Mouse (Mus musculus) heart, embryonic 13.5 days (tissue): ENCODE measurements around the gene Polr2j. TPM values are rescaled to one million over a fixed set of nuclear protein-coding genes. Genes with fewer than 3 reads are reported as not detected.

Source experiments
- ATAC-seq: fragments of 200-750 bp; cut with Nextera tagmentation; 2 replicates; pipeline ENCODE4 v1.8.0; 2017; ENCODE audit warnings: moderate TSS enrichment; ENCODE audit not compliant: insufficient number of reproducible peaks, low FRiP score, low TSS enrichment; ENCODE audit errors: extremely low read depth
- H3K27ac ChIP-seq: fragments of 300-500 bp; sonication (generic); replicated peaks from 2 replicates; pipeline ENCODE4 v1.5.1; 2015; ENCODE audit warnings: moderate library complexity, mild to moderate bottlenecking, inconsistent platforms
- H3K27me3 ChIP-seq: fragments of 300-500 bp; sonication (generic); replicated peaks from 2 replicates; pipeline ENCODE4 v1.6.1; 2015; ENCODE audit warnings: mild to moderate bottlenecking, inconsistent platforms
- H3K36me3 ChIP-seq: fragments of 300-500 bp; sonication (generic); 2 replicates; pipeline ENCODE4 v1.6.1; 2015; ENCODE audit warnings: mild to moderate bottlenecking, inconsistent platforms
- H3K4me1 ChIP-seq: fragments of 300-500 bp; sonication (generic); 2 replicates; pipeline ENCODE4 v1.6.1; 2015; ENCODE audit warnings: inconsistent platforms
- H3K4me2 ChIP-seq: fragments of 300-500 bp; sonication (generic); 2 replicates; pipeline ENCODE4 v1.6.1; 2015; ENCODE audit warnings: inconsistent platforms, mild to moderate bottlenecking, moderate library complexity
- H3K4me3 ChIP-seq: fragments of 300-500 bp; sonication (generic); 2 replicates; pipeline ENCODE4 v1.5.1; 2015; ENCODE audit warnings: moderate library complexity, mild to moderate bottlenecking, inconsistent platforms
- H3K9ac ChIP-seq: fragments of 300-500 bp; sonication (generic); 2 replicates; pipeline ENCODE4 v1.6.1; 2015; ENCODE audit warnings: inconsistent platforms, mild to moderate bottlenecking, moderate library complexity
- H3K9me3 ChIP-seq: fragments of 300-500 bp; sonication (generic); 2 replicates; pipeline ENCODE4 v1.6.1; 2016; ENCODE audit warnings: inconsistent platforms
- WGBS: fragments of 180-500 bp; shearing (Covaris S2); methylation state at CpG from one replicate; pipeline ENCODE4 v1.1.7; 2015; ENCODE audit warnings: mixed read lengths; 5-methylcytosine and 5-hydroxymethylcytosine counted together
- polyA plus RNA-seq: library from polyadenylated mRNA; unstranded; fragments of >200 nt; fragmentation: Nextera tagmentation; extraction: Ambion mirVana; gene quantifications from 2 replicates; pipeline ENCODE4 v1.2.1, GENCODE M21; 2015

Polr2j gene
- polyA plus RNA-seq: 139 and 175 TPM in 2 replicates

DNA sequence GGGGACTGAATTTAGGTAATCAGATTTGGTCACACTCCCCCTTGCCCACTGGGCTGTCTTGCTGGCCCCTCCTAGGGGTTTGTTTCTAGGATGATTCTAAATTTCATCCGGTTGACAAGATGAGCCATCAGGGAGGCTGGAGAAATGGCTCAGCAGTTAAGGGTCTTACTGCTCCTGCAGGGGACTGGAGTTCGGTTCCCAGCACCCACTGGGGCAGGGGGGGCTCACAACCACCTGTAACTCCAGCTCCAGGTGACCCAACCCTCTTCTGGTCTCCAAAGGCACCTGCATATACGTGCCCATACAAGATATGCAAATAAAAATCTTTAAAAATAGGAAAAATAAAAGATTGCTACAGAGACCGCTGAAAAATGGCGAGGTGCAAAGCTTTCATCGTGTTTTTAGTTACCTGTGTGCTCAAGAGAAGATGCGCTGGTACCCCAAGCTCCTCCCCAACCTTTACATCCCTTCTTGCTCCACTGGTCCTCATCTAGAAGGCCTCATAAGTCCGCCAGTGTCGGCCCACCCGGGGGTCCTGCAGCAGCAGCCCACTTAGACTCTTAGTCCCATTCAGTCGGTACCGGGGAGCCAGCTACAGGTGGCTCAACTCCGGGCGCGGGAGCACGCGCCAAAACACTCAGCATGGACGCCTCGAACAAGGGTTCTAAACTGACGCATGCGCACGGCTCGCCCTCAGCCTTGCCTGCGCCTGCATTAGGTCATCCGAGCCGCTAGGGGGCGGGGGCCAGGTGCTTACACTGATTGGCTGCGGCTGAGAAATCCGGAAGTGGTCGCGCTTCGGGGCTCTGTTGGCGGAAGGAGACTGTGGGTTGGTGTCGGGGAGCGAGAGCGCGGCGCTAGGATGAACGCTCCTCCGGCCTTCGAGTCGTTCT, at the start of gene Polr2j:
Polr2j (plus strand) TSS at position 741 of the 893 bp plus-strand sequence.
- Histone ChIP-seq H3K27me3 (0 out of 2 replicates have a peak, but pooled peaks cover 4% of the 10 kb centered on the region), H3K4me3 (peak within 1 kb of the TSS; percentile 99), H3K36me3 (peaks cover 24% of the 10 kb centered on the region), H3K4me1 (peaks cover 22% of the 10 kb centered on the region), H3K27ac (peak within 1 kb of the TSS; percentile 55; the same call in 1 of the 2 replicates), H3K4me2 (peak within 1 kb of the TSS; percentile 98), H3K9me3 (no peaks in the 10 kb centered on the region), H3K9ac (peak within 1 kb of the TSS; percentile 95)
- WGBS: 3% methylated on average over 42 of the region's 42 CpGs
- ATAC-seq: peak; percentile 89

DNA sequence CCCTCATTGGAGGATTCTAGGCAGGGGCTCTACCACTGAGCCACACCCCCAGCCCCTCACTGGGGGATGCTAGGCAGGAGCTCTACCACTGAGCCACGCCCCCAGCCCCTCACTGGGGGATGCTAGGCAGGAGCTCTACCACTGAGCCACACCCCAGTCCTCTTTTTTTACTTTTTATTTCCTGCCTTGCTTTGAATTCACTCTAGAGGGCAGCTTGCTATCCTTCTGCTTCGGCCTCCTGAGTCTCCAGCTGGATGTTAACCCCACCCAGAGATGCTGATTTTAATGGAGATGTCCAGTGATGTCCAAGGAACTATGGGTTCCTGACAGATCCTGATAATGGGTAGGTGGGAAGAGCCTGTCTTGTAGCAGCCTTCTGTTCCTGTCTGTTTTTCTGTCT, 47.0 kb upstream of the Polr2j start:
- no peak for ATAC-seq
- Histone ChIP-seq H3K9ac (no peak overlapping the region), H3K4me2 (no peak overlapping the region), H3K4me3 (no peak overlapping the region), H3K36me3 (no peaks in the 10 kb centered on the region), H3K9me3 (no peaks in the 10 kb centered on the region), H3K27ac (no peak overlapping the region), H3K27me3 (peaks cover 18% of the 10 kb centered on the region), H3K4me1 (peaks cover 4% of the 10 kb centered on the region; the same call in 1 of the 2 replicates)
- WGBS: 72% methylated on average over 2 of the region's 2 CpGs

DNA sequence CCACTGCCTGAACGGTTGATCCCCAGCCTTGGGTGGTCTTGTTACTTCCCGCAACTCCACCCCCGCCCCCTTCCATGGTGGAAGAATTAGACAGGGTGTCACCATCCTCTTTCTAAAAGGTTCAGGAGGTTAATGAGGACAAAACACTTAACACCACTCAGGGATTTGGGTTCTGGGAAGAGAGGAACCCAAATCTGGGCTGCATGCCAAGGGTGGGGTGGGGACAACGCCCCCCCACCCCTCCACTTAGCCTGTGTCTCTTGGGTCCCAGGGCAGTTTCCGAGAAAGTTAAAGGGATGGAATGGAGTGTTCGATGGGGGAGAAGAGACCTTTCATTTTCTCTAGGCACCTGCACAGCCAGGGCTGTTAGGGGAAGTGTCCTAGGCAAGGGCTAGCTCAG, 43.4 kb upstream of the Polr2j start:
- Histone ChIP-seq H3K9me3 (no peaks in the 10 kb centered on the region), H3K27ac (no peak overlapping the region), H3K4me1 (peaks cover 13% of the 10 kb centered on the region), H3K9ac (no peak overlapping the region), H3K27me3 (peaks cover 6% of the 10 kb centered on the region; the same call in 1 of the 2 replicates), H3K36me3 (no peaks in the 10 kb centered on the region), H3K4me3 (no peak overlapping the region), H3K4me2 (no peak overlapping the region)
- ATAC-seq: no peak
- whole genome bisulfite sequencing: 56% methylated on average over 6 of the region's 6 CpGs

DNA sequence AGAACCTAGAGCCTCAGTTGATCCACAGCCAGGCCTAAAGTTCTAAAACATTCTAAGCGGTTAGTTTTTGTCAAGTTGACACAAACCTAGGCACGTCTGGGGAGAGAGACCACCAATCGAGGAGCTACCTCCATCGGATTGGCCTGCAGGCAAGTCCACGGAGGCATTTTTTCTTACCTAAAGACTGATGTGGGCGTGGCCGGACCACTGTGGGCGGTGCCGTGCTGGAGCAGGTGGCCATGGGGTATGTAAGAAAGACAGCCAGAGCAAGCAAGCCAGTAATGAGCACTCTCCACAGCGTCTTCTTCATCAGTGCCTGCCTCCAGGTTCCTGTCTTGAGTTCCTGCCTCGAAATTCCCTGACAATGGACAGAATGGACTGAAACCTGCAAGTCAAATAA, 42.9 kb upstream of the Polr2j start:
- Histone ChIP-seq H3K9me3 (no peaks in the 10 kb centered on the region), H3K9ac (no peak overlapping the region), H3K36me3 (no peaks in the 10 kb centered on the region), H3K4me1 (peaks cover 13% of the 10 kb centered on the region), H3K4me3 (no peak overlapping the region), H3K4me2 (no peak overlapping the region), H3K27ac (no peak overlapping the region), H3K27me3 (peaks cover 4% of the 10 kb centered on the region; the same call in 1 of the 2 replicates)
- 61% methylated on average over 11 of the region's 11 CpGs for WGBS
- ATAC-seq: no peak

DNA sequence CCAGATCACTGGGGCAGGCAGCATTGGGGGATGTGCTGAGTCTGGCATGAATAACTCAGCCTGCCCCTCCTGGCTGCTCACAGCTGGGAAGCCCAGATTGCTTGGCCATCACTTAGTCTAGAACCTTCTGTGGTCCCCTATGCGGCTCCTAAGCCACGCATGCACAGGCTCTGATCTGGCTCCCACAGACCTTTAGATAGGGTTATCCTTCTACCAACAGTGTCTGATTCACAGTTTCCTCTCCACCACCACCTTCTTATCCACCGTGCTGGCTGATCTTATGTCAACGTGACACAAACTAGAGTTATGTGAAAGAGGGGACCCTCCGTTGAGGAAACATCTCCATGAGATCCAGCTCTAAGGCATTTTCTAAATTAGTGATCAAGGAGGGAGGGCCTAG, 41.4 kb upstream of the Polr2j start:
- ATAC-seq: no peak
- Histone ChIP-seq H3K27ac (no peak overlapping the region), H3K36me3 (no peaks in the 10 kb centered on the region), H3K27me3 (no peaks in the 10 kb centered on the region; the same call in 1 of the 2 replicates), H3K9ac (no peak overlapping the region), H3K4me3 (no peak overlapping the region), H3K4me1 (peaks cover 13% of the 10 kb centered on the region), H3K9me3 (no peaks in the 10 kb centered on the region), H3K4me2 (no peak overlapping the region)
- 52% methylated on average over 5 of the region's 5 CpGs for WGBS

DNA sequence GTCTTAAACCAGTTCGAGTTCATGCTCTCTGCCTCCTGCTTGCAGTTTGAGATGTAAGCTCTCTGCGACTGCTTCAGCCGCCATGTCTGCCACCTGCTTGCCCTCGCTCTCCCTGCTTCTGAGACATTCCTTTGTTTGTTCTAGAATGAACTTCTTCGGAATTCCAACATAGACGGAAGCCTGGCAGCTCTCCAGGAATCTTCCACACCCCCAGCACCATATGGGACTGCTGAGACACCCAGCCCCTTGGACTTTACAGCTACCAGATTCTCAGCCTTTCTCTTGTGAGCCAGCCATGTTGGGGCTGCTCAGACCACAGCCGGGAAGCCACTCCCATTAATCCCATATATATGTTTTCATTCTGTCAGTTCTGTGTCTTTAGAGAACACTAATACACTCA, 40.1 kb upstream of the Polr2j start:
- Histone ChIP-seq H3K27me3 (peaks cover 5% of the 10 kb centered on the region; the same call in 1 of the 2 replicates), H3K36me3 (no peaks in the 10 kb centered on the region), H3K9ac (no peak overlapping the region), H3K4me1 (peaks cover 13% of the 10 kb centered on the region), H3K4me3 (no peak overlapping the region), H3K27ac (no peak overlapping the region), H3K9me3 (no peaks in the 10 kb centered on the region), H3K4me2 (no peak overlapping the region)
- 41% methylated on average over 7 of the region's 7 CpGs for WGBS
- ATAC-seq: no peak

DNA sequence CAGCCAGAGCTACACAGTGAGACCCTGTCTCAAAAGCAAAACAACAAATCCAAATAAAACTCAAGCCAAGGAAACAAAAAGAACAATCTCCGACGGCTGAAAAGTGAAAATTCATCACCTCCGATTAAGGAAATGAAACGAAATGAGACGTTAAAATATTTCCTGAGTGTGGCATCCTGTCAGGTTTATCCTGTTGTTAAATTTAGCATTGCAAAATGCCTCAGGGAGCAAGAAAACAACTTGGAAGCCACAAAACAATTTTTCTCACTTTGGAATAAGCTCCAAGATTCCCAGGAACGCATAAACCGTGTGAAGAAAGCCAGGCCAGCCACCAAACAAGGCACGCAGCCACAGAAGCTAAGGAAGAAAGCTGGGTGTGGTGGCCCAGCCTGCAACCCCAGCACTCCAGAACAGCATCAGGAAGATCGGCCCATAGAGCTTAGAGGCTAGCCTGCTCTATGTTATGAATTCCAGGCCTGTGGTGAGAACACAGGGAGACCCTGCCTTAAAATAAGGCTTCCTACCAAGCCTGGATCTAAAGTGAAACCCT, 39.4 kb upstream of the Polr2j start:
- no peak overlapping the region for H3K4me2 ChIP-seq
- H3K27ac ChIP-seq: no peak overlapping the region
- H3K9me3 ChIP-seq: no peaks in the 10 kb centered on the region
- H3K27me3 ChIP-seq: 0 out of 2 replicates have a peak, but pooled peaks cover 5% of the 10 kb centered on the region
- no peaks in the 10 kb centered on the region for H3K36me3 ChIP-seq
- H3K4me1 ChIP-seq: peaks cover 13% of the 10 kb centered on the region
- 77% methylated on average over 9 of the region's 9 CpGs for WGBS
- ATAC-seq: no peak
- no peak overlapping the region for H3K4me3 ChIP-seq
- no peak overlapping the region for H3K9ac ChIP-seq

DNA sequence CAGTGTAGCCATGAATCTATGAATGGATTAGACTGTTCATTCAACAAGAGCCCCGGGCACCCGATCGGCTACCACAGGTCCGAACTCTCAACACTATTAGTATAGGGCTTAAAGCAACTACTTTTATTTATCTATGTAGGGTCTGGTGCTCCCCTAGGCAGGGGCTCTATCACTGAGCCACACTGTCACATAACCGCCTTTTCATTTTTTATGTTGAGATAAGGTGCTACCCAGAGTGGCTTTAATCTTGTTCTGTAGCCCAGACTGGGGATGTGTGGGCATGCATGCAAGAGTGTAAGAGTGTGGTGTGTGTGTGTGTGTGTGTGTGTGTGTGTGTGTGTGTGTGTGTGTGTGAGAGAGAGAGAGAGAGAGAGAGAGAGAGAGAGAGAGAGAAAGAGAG, 38.3 kb upstream of the Polr2j start:
- H3K27me3 ChIP-seq: 0 out of 2 replicates have a peak, but pooled peaks cover 5% of the 10 kb centered on the region
- peaks cover 9% of the 10 kb centered on the region for H3K4me1 ChIP-seq
- no peak overlapping the region for H3K9ac ChIP-seq
- no peak overlapping the region for H3K4me3 ChIP-seq
- no peak overlapping the region for H3K27ac ChIP-seq
- no peak for ATAC-seq
- no peak overlapping the region for H3K4me2 ChIP-seq
- WGBS: 91% methylated on average over 5 of the region's 5 CpGs
- no peaks in the 10 kb centered on the region for H3K9me3 ChIP-seq
- no peaks in the 10 kb centered on the region for H3K36me3 ChIP-seq

DNA sequence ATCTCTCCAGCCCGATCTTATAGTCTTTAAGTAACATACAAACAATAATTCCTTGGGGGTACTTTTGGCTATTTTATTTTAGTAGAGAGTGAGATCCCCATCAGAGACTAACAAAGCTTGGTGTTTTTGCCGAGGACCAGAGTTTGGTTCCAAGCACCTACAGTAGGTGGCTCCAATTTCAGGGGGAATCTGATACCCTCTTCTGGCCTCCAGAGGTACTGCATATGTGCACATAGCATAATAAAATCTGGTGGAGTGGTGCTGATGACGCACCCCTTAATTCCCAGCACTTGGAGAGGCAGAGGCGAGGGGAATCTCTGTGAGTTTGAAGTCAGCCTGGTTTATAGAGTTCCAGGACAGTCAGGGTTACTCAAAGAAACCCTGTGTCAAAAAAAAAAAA, 34.1 kb upstream of the Polr2j start:
- H3K4me2 ChIP-seq: no peak overlapping the region
- no peaks in the 10 kb centered on the region for H3K9me3 ChIP-seq
- H3K27ac ChIP-seq: no peak overlapping the region
- peaks cover 12% of the 10 kb centered on the region for H3K4me1 ChIP-seq
- H3K27me3 ChIP-seq: peaks cover 40% of the 10 kb centered on the region
- H3K4me3 ChIP-seq: no peak overlapping the region
- no peak overlapping the region for H3K9ac ChIP-seq
- no peaks in the 10 kb centered on the region for H3K36me3 ChIP-seq
- 77% methylated on average over 4 of the region's 4 CpGs for WGBS
- no peak for ATAC-seq

DNA sequence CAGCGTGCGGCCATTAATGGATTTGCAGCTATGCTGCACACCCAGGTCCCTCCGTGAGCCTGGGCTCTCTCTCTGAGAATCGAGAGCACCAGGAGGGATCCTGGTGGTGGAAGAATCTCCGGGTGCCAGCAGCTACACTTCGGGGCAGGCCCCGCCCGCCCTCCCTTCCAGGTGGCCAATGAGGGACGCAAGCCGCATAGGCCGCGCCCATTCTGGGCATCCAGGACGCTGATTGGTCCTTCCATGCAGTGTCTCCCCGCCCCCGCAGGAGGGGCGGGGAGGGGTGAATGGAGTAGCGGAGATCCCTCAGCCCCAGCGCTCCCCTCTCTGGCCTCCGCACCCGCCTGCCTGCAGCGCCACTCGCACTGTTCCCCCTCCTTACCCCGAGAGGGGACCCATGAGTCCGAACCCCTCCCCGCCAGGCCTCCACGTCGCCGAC, 32.7 kb upstream of the Polr2j start, which contains the start of gene Rasa4:
Rasa4 (plus strand) TSS at position 248 of the 439 bp plus-strand sequence.
- peak; percentile 95 for ATAC-seq
- Histone ChIP-seq H3K9ac (peak within 1 kb of the TSS; percentile 79), H3K27ac (no peak within 1 kb of the TSS)

DNA sequence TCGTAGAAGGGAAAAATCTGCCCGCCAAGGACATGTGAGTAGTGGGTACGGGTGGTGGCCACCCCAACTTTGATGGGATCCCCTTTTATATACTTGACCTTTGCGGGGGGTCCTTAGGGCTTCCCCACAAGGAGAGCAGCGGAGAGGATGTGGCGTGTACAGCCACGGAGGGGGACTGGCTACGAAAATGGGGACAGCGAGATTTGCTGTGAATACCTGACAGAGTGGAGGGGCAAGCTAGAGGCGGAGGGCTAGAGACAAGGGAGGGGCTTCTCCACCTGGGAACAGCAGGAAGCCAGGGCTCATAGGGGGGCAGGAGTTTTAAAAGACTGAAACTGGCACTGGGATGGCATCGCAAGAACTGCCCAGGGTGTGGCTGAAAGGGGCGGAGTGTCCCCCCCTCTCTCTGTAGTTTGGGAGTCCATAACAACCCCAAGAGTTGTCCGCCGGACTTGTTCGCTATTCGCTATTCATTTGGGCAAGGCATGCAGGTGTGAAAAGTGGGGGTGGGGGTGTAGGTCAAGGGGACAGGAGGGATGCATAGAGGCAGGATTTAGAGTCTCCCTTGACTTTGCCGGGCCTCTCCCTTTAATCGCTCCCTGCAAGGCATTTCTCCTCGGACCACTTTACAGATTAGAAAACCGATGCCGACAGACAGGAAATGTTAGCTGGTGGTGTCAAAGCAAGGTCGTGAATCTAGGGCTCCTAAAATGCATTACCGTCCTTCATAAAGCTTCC, 32.1 kb upstream of the Polr2j start:
- no peak overlapping the region for H3K27ac ChIP-seq
- peak overlapping the region; percentile 79 for H3K9ac ChIP-seq
- H3K4me1 ChIP-seq: peaks cover 12% of the 10 kb centered on the region
- WGBS: 1% methylated on average over 23 of the region's 23 CpGs
- ATAC-seq: no peak
- H3K9me3 ChIP-seq: no peaks in the 10 kb centered on the region
- peaks cover 55% of the 10 kb centered on the region for H3K27me3 ChIP-seq
- no peaks in the 10 kb centered on the region for H3K36me3 ChIP-seq
- peak overlapping the region; percentile 93 for H3K4me2 ChIP-seq
- peak overlapping the region; percentile 60 for H3K4me3 ChIP-seq

More for the DNA sequence above, 32.7 kb upstream of the Polr2j start, which contains the start of gene Rasa4:
- H3K9me3 ChIP-seq: no peaks in the 10 kb centered on the region
- H3K4me2 ChIP-seq: peak within 1 kb of the TSS; percentile 93
- H3K4me3 ChIP-seq: peak within 1 kb of the TSS; percentile 60
- peaks cover 49% of the 10 kb centered on the region for H3K27me3 ChIP-seq
- no peaks in the 10 kb centered on the region for H3K36me3 ChIP-seq
- WGBS: under 1% methylated on average over 27 of the region's 28 CpGs
- peaks cover 12% of the 10 kb centered on the region for H3K4me1 ChIP-seq
